Mouse (Mus musculus): ENCODE measurements around the gene Emc10. TPM values are rescaled to one million over a fixed set of nuclear protein-coding genes. Genes with fewer than 3 reads are reported as not detected.

The Emc10 gene
- total and polyA plus RNA-seq, 3 experiments, result 91.4 to 149 TPM; not detected in 1

GRCm38 (mm10) chr7:44471880-44472557, 24.3 kb downstream of the Emc10 start:
- H3K9ac ChIP-seq (ENCODE audit: control insufficient read depth, low read depth, low read length, poor library complexity, severe bottlenecking), result no peak overlapping the region
- 0 out of 2 replicates have a peak, but pooled peaks have one; percentile 56 for TF ChIP-seq POLR2AphosphoS2 (IDR thresholded peaks at IDR 0.05; ENCODE audit: low read length)
- no peak for TF ChIP-seq ZMIZ1 (IDR thresholded peaks at IDR 0.05; ENCODE audit: low read depth, low read length)
- peak in 1 of 2 experiments; percentile 33; a peak in 1 of 4 replicates for TF ChIP-seq POLR2A (IDR thresholded peaks at IDR 0.05; ENCODE audit: control insufficient read depth in 1 of 2, insufficient read depth in 1 of 2, low read depth in 1 of 2, low read length in 2 of 2, poor library complexity in 1 of 2)
- peaks cover 3% of the 10 kb centered on the region for H3K79me2 ChIP-seq (ENCODE audit: control insufficient read depth, insufficient read depth, low read length, poor library complexity)
- no peak overlapping the region for H3K4me3 ChIP-seq (ENCODE audit: control insufficient read depth in 1 of 2, insufficient read depth in 1 of 2, low read depth in 2 of 2, low read length in 2 of 2)
- no peak for DNase-seq (ENCODE audit: low read depth, low spot score)
- H3K36me3 ChIP-seq (ENCODE audit: control insufficient read depth in 1 of 2, insufficient read depth in 2 of 2, low read length in 2 of 2), result no peaks in the 10 kb centered on the region
- H3K27ac ChIP-seq (ENCODE audit: control insufficient read depth, low read depth, low read length), result no peak overlapping the region
- 0 out of 4 replicates have a peak, but pooled peaks cover 0 to 2% of the 10 kb centered on the region in 2 experiments for H3K27me3 ChIP-seq (ENCODE audit: control insufficient read depth in 1 of 2, insufficient read depth in 2 of 2, low read length in 2 of 2)
- peaks cover 0 to 10% of the 10 kb centered on the region in 2 experiments; a peak in 2 of 4 replicates for H3K4me1 ChIP-seq (ENCODE audit: control insufficient read depth in 1 of 2, insufficient read depth in 2 of 2, low read length in 2 of 2)
- H3K9me3 ChIP-seq (replicated peaks; ENCODE audit: insufficient read depth, low read length), result no peaks in the 10 kb centered on the region

- no peak for TF ChIP-seq E2F4 (IDR thresholded peaks at IDR 0.05; ENCODE audit: borderline replicate concordance, low read depth, low read length)
- no peak for TF ChIP-seq ETS1 (IDR thresholded peaks at IDR 0.05; ENCODE audit: low read depth, low read length)
- no peak for TF ChIP-seq EP300 (IDR thresholded peaks at IDR 0.05; ENCODE audit: low read depth in 1 of 2, low read length in 2 of 2)
- peak; percentile 51 for TF ChIP-seq TAL1 (IDR thresholded peaks at IDR 0.05; ENCODE audit: low read length)
- no peak for TF ChIP-seq MYB (IDR thresholded peaks at IDR 0.05; ENCODE audit: low read depth, low read length)
- H3K36me3 ChIP-seq (ENCODE audit: control insufficient read depth in 1 of 2, insufficient read depth in 2 of 2, low read length in 2 of 2), result no peaks in the 10 kb centered on the region
- DNase-seq (ENCODE audit: low read depth, low spot score), result no peak
- no peaks in the 10 kb centered on the region for H3K9me3 ChIP-seq (replicated peaks; ENCODE audit: insufficient read depth, low read length)
- H3K4me3 ChIP-seq (ENCODE audit: control insufficient read depth in 1 of 2, insufficient read depth in 1 of 2, low read depth in 2 of 2, low read length in 2 of 2), result no peak overlapping the region
- H3K79me2 ChIP-seq (ENCODE audit: control insufficient read depth, insufficient read depth, low read length, poor library complexity), result peaks cover 3% of the 10 kb centered on the region
- H3K4me1 ChIP-seq (ENCODE audit: control insufficient read depth in 1 of 2, insufficient read depth in 2 of 2, low read length in 2 of 2), result peaks cover 0 to 10% of the 10 kb centered on the region in 2 experiments; a peak in 2 of 4 replicates
- H3K9ac ChIP-seq (ENCODE audit: control insufficient read depth, low read depth, low read length, poor library complexity, severe bottlenecking), result no peak overlapping the region
- H3K27me3 ChIP-seq (ENCODE audit: control insufficient read depth in 1 of 2, insufficient read depth in 2 of 2, low read length in 2 of 2), result no peaks in the 10 kb centered on the region
- H3K27ac ChIP-seq (ENCODE audit: control insufficient read depth, low read depth, low read length), result no peak overlapping the region
Measured at GRCm38 (mm10) chr7:44470696-44471612, 25.4 kb downstream of the Emc10 start.

- Histone ChIP-seq H3K4me1 (ENCODE audit: control insufficient read depth in 1 of 2, insufficient read depth in 2 of 2, low read length in 2 of 2) (peaks cover 0 to 10% of the 10 kb centered on the region in 2 experiments; a peak in 2 of 4 replicates), H3K9me3 (replicated peaks; ENCODE audit: insufficient read depth, low read length) (no peaks in the 10 kb centered on the region), H3K27ac (ENCODE audit: control insufficient read depth, low read depth, low read length) (no peak overlapping the region), H3K27me3 (ENCODE audit: control insufficient read depth in 1 of 2, insufficient read depth in 2 of 2, low read length in 2 of 2) (no peaks in the 10 kb centered on the region), H3K36me3 (ENCODE audit: control insufficient read depth in 1 of 2, insufficient read depth in 2 of 2, low read length in 2 of 2) (no peaks in the 10 kb centered on the region), H3K4me3 (ENCODE audit: control insufficient read depth in 1 of 2, insufficient read depth in 1 of 2, low read depth in 2 of 2, low read length in 2 of 2) (no peak overlapping the region), H3K79me2 (ENCODE audit: control insufficient read depth, insufficient read depth, low read length, poor library complexity) (peaks cover 3% of the 10 kb centered on the region), H3K9ac (ENCODE audit: control insufficient read depth, low read depth, low read length, poor library complexity, severe bottlenecking) (no peak overlapping the region)
- DNase-seq (ENCODE audit: low read depth, low spot score), result no peak
- no peak for TF ChIP-seq POLR2AphosphoS5 (IDR thresholded peaks at IDR 0.05; ENCODE audit: borderline replicate concordance, low read depth, low read length)
- TF ChIP-seq POLR2AphosphoS2 (IDR thresholded peaks at IDR 0.05; ENCODE audit: low read length), result no peak
- TF ChIP-seq HCFC1 (IDR thresholded peaks at IDR 0.05; ENCODE audit: low read depth, low read length), result no peak
- no peak for TF ChIP-seq RCOR1 (IDR thresholded peaks at IDR 0.05; ENCODE audit: low read depth, low read length)
- TF ChIP-seq GATA1 (IDR thresholded peaks at IDR 0.05; ENCODE audit: low read depth, low read length), result no peak
- TF ChIP-seq NELFE (IDR thresholded peaks at IDR 0.05; ENCODE audit: low read depth, low read length), result no peak
- TF ChIP-seq GABPA (IDR thresholded peaks at IDR 0.05; ENCODE audit: low read depth, low read length), result no peak
- no peak for TF ChIP-seq EP300 (IDR thresholded peaks at IDR 0.05; ENCODE audit: low read depth in 1 of 2, low read length in 2 of 2)
- no peak for TF ChIP-seq POLR2A (IDR thresholded peaks at IDR 0.05; ENCODE audit: control insufficient read depth in 1 of 2, insufficient read depth in 1 of 2, low read depth in 1 of 2, low read length in 2 of 2, poor library complexity in 1 of 2)
- no peak for TF ChIP-seq NRF1 (IDR thresholded peaks at IDR 0.05; ENCODE audit: insufficient read depth, low read depth, low read length, poor library complexity, severe bottlenecking)
- no peak for TF ChIP-seq ZC3H11A (IDR thresholded peaks at IDR 0.05; ENCODE audit: low read depth, low read length)
- no peak for TF ChIP-seq JUND (IDR thresholded peaks at IDR 0.05; ENCODE audit: low read depth, low read length)
- TF ChIP-seq USF1 (IDR thresholded peaks at IDR 0.05; ENCODE audit: low read depth, low read length), result no peak
- no peak for TF ChIP-seq MYC (IDR thresholded peaks at IDR 0.05; ENCODE audit: low read depth, low read length)
Measured at GRCm38 (mm10) chr7:44469677-44470675, 26.4 kb downstream of the Emc10 start.
